24 mouse cellular contexts compared by ENCODE assay signal in genomic region chr1:33725086-33725485, GRCm38 (mm10). TPM values are rescaled to one million over a fixed set of nuclear protein-coding genes. Genes with fewer than 3 reads are reported as not detected.
A peak's percentile ranks its signal among the peaks of the same experiment; 100 is the strongest.
DNase-seq lines count a peak whose midpoint lies in the region; ATAC-seq and TF ChIP-seq lines count a peak whose summit lies in the region.
"Had no signal": no experiment of that assay in that cellular context is flagged by ENCODE, and none has a peak within 500 bp of the region (broad histone marks: within the 10 kb centered on the region; RNA-seq: fewer than 3 reads in every experiment).

No protein-coding gene starts in this region.

- no peak overlapping the region for H3K4me2 ChIP-seq in embryonic facial prominence, embryonic 12.5 days (replicated peaks)
- H3K4me2 ChIP-seq: forebrain, embryonic 12.5 days had no signal

- no peak for DNase-seq in embryonic facial prominence, embryonic 10.5 days (ENCODE audit: low spot score)
- DNase-seq in heart, embryonic 10.5 days (ENCODE audit: low spot score), result peak; percentile 39
- no peak for DNase-seq in heart, adult 9 months (ENCODE audit: low spot score in 2 of 2)
- DNase-seq: adrenal gland, adult 8-10 months; adrenal gland, postnatal 14 days; adrenal gland, postnatal 36 days; B cell, adult 2 months; cerebellum, adult 11-12 months; cerebellum, adult 2 months; cerebellum, adult 9-10 months; cerebellum, postnatal 10 days; cerebellum, postnatal 25 days had no signal

- H3K4me1 ChIP-seq in embryonic facial prominence, embryonic 12.5 days, result peaks cover 5% of the 10 kb centered on the region; the same call in 1 of the 2 replicates
- H3K4me1 ChIP-seq in embryonic facial prominence, embryonic 10.5 days, result peaks cover 12% of the 10 kb centered on the region
- peaks cover 6% of the 10 kb centered on the region; the same call in 1 of the 2 replicates for H3K4me1 ChIP-seq in heart, embryonic 10.5 days
- H3K4me1 ChIP-seq in embryonic fibroblast, embryonic 13.5 days (ENCODE audit: control insufficient read depth, insufficient read depth, low read length), result peaks cover 10% of the 10 kb centered on the region; the same call in 1 of the 2 replicates

- no peak for TF ChIP-seq POLR2A in embryonic fibroblast, embryonic 13.5 days (IDR thresholded peaks at IDR 0.05; ENCODE audit: low read depth, low read length)

- H3K4me3 ChIP-seq in embryonic facial prominence, embryonic 12.5 days, result no peak overlapping the region
- no peak overlapping the region for H3K4me3 ChIP-seq in embryonic facial prominence, embryonic 10.5 days
- H3K4me3 ChIP-seq in heart, embryonic 10.5 days, result no peak overlapping the region
- H3K4me3 ChIP-seq in embryonic fibroblast, embryonic 13.5 days (ENCODE audit: insufficient read depth, low read length), result no peak overlapping the region
- H3K4me3 ChIP-seq: erythroblast, embryonic 14.5 days; forebrain, embryonic 10.5 days; forebrain, embryonic 12.5 days had no signal

- WGBS in embryonic facial prominence, embryonic 12.5 days, result 91% methylated on average over 5 of the region's 5 CpGs
- WGBS in embryonic facial prominence, embryonic 10.5 days, result 96% methylated on average over 5 of the region's 5 CpGs
- WGBS in heart, embryonic 10.5 days, result 90% methylated on average over 5 of the region's 5 CpGs

- H3K9ac ChIP-seq in embryonic facial prominence, embryonic 12.5 days, result 0 out of 2 replicates have a peak overlapping the region, but pooled peaks have one; percentile 8
- H3K9ac ChIP-seq: forebrain, embryonic 12.5 days had no signal

- H3K27me3 ChIP-seq in embryonic facial prominence, embryonic 12.5 days, result no peaks in the 10 kb centered on the region
- H3K27me3 ChIP-seq in embryonic facial prominence, embryonic 10.5 days (replicated peaks; ENCODE audit: low read depth, poor library complexity, severe bottlenecking), result no peaks in the 10 kb centered on the region
- H3K27me3 ChIP-seq in heart, embryonic 10.5 days (ENCODE audit: insufficient read depth, poor library complexity, severe bottlenecking), result no peaks in the 10 kb centered on the region
- H3K27me3 ChIP-seq: CH12.LX; forebrain, embryonic 12.5 days; Patski had no signal

- H3K36me3 ChIP-seq in embryonic facial prominence, embryonic 12.5 days, result peaks cover 62% of the 10 kb centered on the region
- peaks cover 83% of the 10 kb centered on the region for H3K36me3 ChIP-seq in embryonic facial prominence, embryonic 10.5 days (replicated peaks)
- peaks cover 76% of the 10 kb centered on the region for H3K36me3 ChIP-seq in heart, embryonic 10.5 days
- H3K36me3 ChIP-seq: G1E had no signal

- H3K9me3 ChIP-seq in embryonic facial prominence, embryonic 12.5 days, result no peaks in the 10 kb centered on the region
- no peaks in the 10 kb centered on the region for H3K9me3 ChIP-seq in embryonic facial prominence, embryonic 10.5 days
- H3K9me3 ChIP-seq in heart, embryonic 10.5 days, result no peaks in the 10 kb centered on the region
- H3K9me3 ChIP-seq: forebrain, embryonic 10.5 days; forebrain, embryonic 12.5 days had no signal

- no peak for ATAC-seq in embryonic facial prominence, embryonic 12.5 days (ENCODE audit: insufficient number of reproducible peaks, insufficient read depth, low FRiP score, low TSS enrichment)
- ATAC-seq: activated CD4-positive, CD25-positive, alpha-beta regulatory T cell, adult 4 months; CD4-positive, CD25-positive, alpha-beta regulatory T cell, adult 4 months; forebrain, embryonic 14.5 days; forebrain, embryonic 16.5 days had no signal

- no peak overlapping the region for H3K27ac ChIP-seq in embryonic facial prominence, embryonic 12.5 days
- no peak overlapping the region for H3K27ac ChIP-seq in embryonic facial prominence, embryonic 10.5 days (replicated peaks)
- H3K27ac ChIP-seq in heart, embryonic 10.5 days, result no peak overlapping the region
- peak overlapping the region; percentile 32; the same call in 1 of the 2 replicates for H3K27ac ChIP-seq in embryonic fibroblast, embryonic 13.5 days (ENCODE audit: insufficient read depth, low read length)
- H3K27ac ChIP-seq: forebrain, embryonic 10.5 days; forebrain, embryonic 12.5 days had no signal

- no peak for TF ChIP-seq CTCF in embryonic fibroblast, embryonic 13.5 days (IDR thresholded peaks at IDR 0.05; ENCODE audit: borderline replicate concordance, insufficient read depth, low read length)

RNA-seq across cellular contexts. Expression of gene Rab23, which starts 5.4 kb away (rescaled TPM):
- polyA plus RNA-seq in embryonic facial prominence, embryonic 12.5 days (2016; fragmentation: Nextera tagmentation; extraction: Ambion mirVana), result 36.9 and 39.1 TPM in 2 replicates
- polyA plus RNA-seq in embryonic facial prominence, embryonic 10.5 days (2016; fragmentation: Nextera tagmentation; extraction: Ambion mirVana), result 32.3 and 35.2 TPM in 2 replicates
- 16.1 and 18.1 TPM in 2 replicates for polyA plus RNA-seq in heart, embryonic 10.5 days (2016; fragmentation: Nextera tagmentation; extraction: Ambion mirVana)
- 77.8 and 107 TPM in 2 replicates for polyA plus RNA-seq in embryonic fibroblast, embryonic 13.5 days (2011; ENCODE audit: insufficient read length, low read depth, missing spikeins)
- polyA plus RNA-seq: G1E had no signal

RNA-seq across cellular contexts. Expression of gene Bag2, which starts 32.5 kb away (rescaled TPM):
- polyA plus RNA-seq in embryonic facial prominence, embryonic 12.5 days (2016; fragmentation: Nextera tagmentation; extraction: Ambion mirVana), result 40.9 and 45.6 TPM in 2 replicates
- polyA plus RNA-seq in embryonic facial prominence, embryonic 10.5 days (2016; fragmentation: Nextera tagmentation; extraction: Ambion mirVana), result 59.0 and 65.7 TPM in 2 replicates
- polyA plus RNA-seq in heart, embryonic 10.5 days (2016; fragmentation: Nextera tagmentation; extraction: Ambion mirVana), result 104 and 115 TPM in 2 replicates
- 45.0 and 71.6 TPM in 2 replicates for polyA plus RNA-seq in embryonic fibroblast, embryonic 13.5 days (2011; ENCODE audit: insufficient read length, low read depth, missing spikeins)

RNA-seq across cellular contexts. Expression of gene Prim2, which starts 55.5 kb away (rescaled TPM):
- polyA plus RNA-seq in embryonic facial prominence, embryonic 12.5 days (2016; fragmentation: Nextera tagmentation; extraction: Ambion mirVana), result 39.2 and 42.6 TPM in 2 replicates
- polyA plus RNA-seq in embryonic facial prominence, embryonic 10.5 days (2016; fragmentation: Nextera tagmentation; extraction: Ambion mirVana), result 54.6 and 55.5 TPM in 2 replicates
- polyA plus RNA-seq in heart, embryonic 10.5 days (2016; fragmentation: Nextera tagmentation; extraction: Ambion mirVana), result 30.1 and 35.0 TPM in 2 replicates
- polyA plus RNA-seq in embryonic fibroblast, embryonic 13.5 days (2011; ENCODE audit: insufficient read length, low read depth, missing spikeins), result 28.3 and 28.6 TPM in 2 replicates
